Mouse (Mus musculus) neural tube, embryonic 12.5 days (tissue): Measurements from ENCODE around the gene Armh1. TPM values are rescaled to one million over a fixed set of nuclear protein-coding genes. Genes with fewer than 3 reads are reported as not detected.

Experiments
- ATAC-seq: fragments of 200-750 bp; cut with Nextera tagmentation; 2 replicates; pipeline ENCODE4 v1.8.0; 2017; ENCODE audit warnings: low read depth, mild to moderate bottlenecking, moderate TSS enrichment, moderate library complexity; ENCODE audit not compliant: low FRiP score
- H3K27ac ChIP-seq: fragments of 300-500 bp; sonication (generic); 2 replicates; pipeline ENCODE4 v1.5.1; 2016
- H3K27me3 ChIP-seq: fragments of 300-500 bp; sonication (generic); replicated peaks from 2 replicates; pipeline ENCODE4 v1.6.1; 2016; ENCODE audit warnings: mild to moderate bottlenecking
- H3K36me3 ChIP-seq: fragments of 300-500 bp; sonication (generic); 2 replicates; pipeline ENCODE4 v1.6.1; 2016; ENCODE audit warnings: mild to moderate bottlenecking
- H3K4me1 ChIP-seq: fragments of 300-500 bp; sonication (generic); 2 replicates; pipeline ENCODE4 v1.6.1; 2016
- H3K4me2 ChIP-seq: fragments of 300-500 bp; sonication (generic); replicated peaks from 2 replicates; pipeline ENCODE4 v1.6.1; 2016; ENCODE audit warnings: mild to moderate bottlenecking
- H3K4me3 ChIP-seq: fragments of 300-500 bp; sonication (generic); 2 replicates; pipeline ENCODE4 v1.5.1; 2016
- H3K9ac ChIP-seq: fragments of 300-500 bp; sonication (generic); 2 replicates; pipeline ENCODE4 v1.6.1; 2016; ENCODE audit warnings: mild to moderate bottlenecking
- H3K9me3 ChIP-seq: fragments of 300-500 bp; sonication (generic); 2 replicates; pipeline ENCODE4 v1.6.1; 2016; ENCODE audit warnings: mild to moderate bottlenecking
- WGBS: fragments of 180-500 bp; shearing (Covaris S2); methylation state at CpG from one replicate; pipeline ENCODE4 v1.1.7; 2016; 5-methylcytosine and 5-hydroxymethylcytosine counted together
- polyA plus RNA-seq: library from polyadenylated mRNA; unstranded; fragments of >200 nt; fragmentation: Nextera tagmentation; extraction: Ambion mirVana; gene quantifications from 2 replicates; pipeline ENCODE4 v1.2.1, GENCODE M21; 2016

Armh1 gene
- polyA plus RNA-seq = 0.28 and 0.85 TPM in 2 replicates

- H3K9me3 ChIP-seq = no peaks in the 10 kb centered on the region
- peak within 1 kb of the TSS; percentile 66 for H3K9ac ChIP-seq
- peaks cover 12% of the 10 kb centered on the region for H3K4me1 ChIP-seq
- H3K4me2 ChIP-seq = peak within 1 kb of the TSS; percentile 64
- H3K27ac ChIP-seq = no peak within 1 kb of the TSS
- no peaks in the 10 kb centered on the region for H3K36me3 ChIP-seq
- ATAC-seq = peak; percentile 98
- WGBS = under 1% methylated on average over 42 of the region's 43 CpGs
- H3K27me3 ChIP-seq = no peaks in the 10 kb centered on the region; the same call in 1 of the 2 replicates
- H3K4me3 ChIP-seq = peak within 1 kb of the TSS; percentile 66
Measured at GRCm38 (mm10) chr4:117251801-117252316, at the start of gene Armh1, which contains the start of gene Tmem53. Gene Armh1, minus strand, starts transcription at chr4:117252125. Gene Tmem53, plus strand, starts transcription at chr4:117251951.

- peaks cover 39% of the 10 kb centered on the region for H3K4me1 ChIP-seq
- no peak overlapping the region for H3K4me3 ChIP-seq
- H3K27ac ChIP-seq = no peak overlapping the region
- 0 out of 2 replicates have a peak, but pooled peaks have one; percentile 15 for ATAC-seq
- no peaks in the 10 kb centered on the region for H3K36me3 ChIP-seq
- no peaks in the 10 kb centered on the region for H3K9me3 ChIP-seq
- no peak overlapping the region for H3K4me2 ChIP-seq
- no peak overlapping the region for H3K9ac ChIP-seq
- peaks cover 48% of the 10 kb centered on the region for H3K27me3 ChIP-seq
- WGBS = 66% methylated on average over 10 of the region's 10 CpGs
Measured at GRCm38 (mm10) chr4:117299921-117300320, 48.0 kb upstream of the Armh1 start.

DNA sequence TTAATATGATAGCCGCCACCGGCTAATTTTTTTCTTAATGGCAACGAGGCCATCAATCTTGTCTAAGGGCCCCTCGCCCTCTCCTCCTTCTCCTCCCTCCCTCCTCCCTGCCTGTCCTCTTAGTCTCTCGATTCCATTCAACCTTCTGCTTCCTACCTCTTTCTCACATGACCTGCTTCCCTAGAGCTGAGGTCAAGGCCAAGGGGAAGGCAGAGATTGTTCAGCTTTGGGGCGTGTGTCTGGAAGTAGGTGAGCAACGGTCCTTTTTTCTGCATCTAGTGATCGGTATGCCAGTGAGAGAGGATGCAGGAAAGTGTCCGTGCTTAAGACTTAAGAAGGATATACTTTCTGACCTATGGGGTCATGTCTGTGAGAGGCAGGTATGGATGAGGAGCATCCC lies 45.9 kb upstream of the Armh1 start:
- no peak for ATAC-seq
- no peaks in the 10 kb centered on the region for H3K36me3 ChIP-seq
- peaks cover 20% of the 10 kb centered on the region for H3K4me1 ChIP-seq
- no peak overlapping the region for H3K27ac ChIP-seq
- no peak overlapping the region for H3K4me3 ChIP-seq
- no peak overlapping the region for H3K4me2 ChIP-seq
- no peaks in the 10 kb centered on the region for H3K9me3 ChIP-seq
- peaks cover 27% of the 10 kb centered on the region for H3K27me3 ChIP-seq
- WGBS = 67% methylated on average over 9 of the region's 9 CpGs
- no peak overlapping the region for H3K9ac ChIP-seq

- no peak for ATAC-seq
- no peaks in the 10 kb centered on the region for H3K9me3 ChIP-seq
- H3K36me3 ChIP-seq = no peaks in the 10 kb centered on the region
- peaks cover 21% of the 10 kb centered on the region for H3K27me3 ChIP-seq
- no peak overlapping the region for H3K4me3 ChIP-seq
- no peak overlapping the region for H3K4me2 ChIP-seq
- no peak overlapping the region for H3K27ac ChIP-seq
- WGBS = 70% methylated on average over 19 of the region's 19 CpGs
- peaks cover 15% of the 10 kb centered on the region for H3K4me1 ChIP-seq
- H3K9ac ChIP-seq = no peak overlapping the region
Measured at GRCm38 (mm10) chr4:117296849-117297593, 45.1 kb upstream of the Armh1 start.

- 91% methylated on average over 2 of the region's 2 CpGs for WGBS
- peaks cover 9% of the 10 kb centered on the region for H3K36me3 ChIP-seq
- H3K4me1 ChIP-seq = peaks cover 18% of the 10 kb centered on the region
- peaks cover 7% of the 10 kb centered on the region; the same call in 1 of the 2 replicates for H3K27me3 ChIP-seq
- no peak overlapping the region for H3K4me2 ChIP-seq
- ATAC-seq = no peak
- no peak overlapping the region for H3K27ac ChIP-seq
- no peaks in the 10 kb centered on the region for H3K9me3 ChIP-seq
- H3K4me3 ChIP-seq = no peak overlapping the region
- no peak overlapping the region for H3K9ac ChIP-seq
Measured at GRCm38 (mm10) chr4:117291696-117292095, 39.8 kb upstream of the Armh1 start.

DNA sequence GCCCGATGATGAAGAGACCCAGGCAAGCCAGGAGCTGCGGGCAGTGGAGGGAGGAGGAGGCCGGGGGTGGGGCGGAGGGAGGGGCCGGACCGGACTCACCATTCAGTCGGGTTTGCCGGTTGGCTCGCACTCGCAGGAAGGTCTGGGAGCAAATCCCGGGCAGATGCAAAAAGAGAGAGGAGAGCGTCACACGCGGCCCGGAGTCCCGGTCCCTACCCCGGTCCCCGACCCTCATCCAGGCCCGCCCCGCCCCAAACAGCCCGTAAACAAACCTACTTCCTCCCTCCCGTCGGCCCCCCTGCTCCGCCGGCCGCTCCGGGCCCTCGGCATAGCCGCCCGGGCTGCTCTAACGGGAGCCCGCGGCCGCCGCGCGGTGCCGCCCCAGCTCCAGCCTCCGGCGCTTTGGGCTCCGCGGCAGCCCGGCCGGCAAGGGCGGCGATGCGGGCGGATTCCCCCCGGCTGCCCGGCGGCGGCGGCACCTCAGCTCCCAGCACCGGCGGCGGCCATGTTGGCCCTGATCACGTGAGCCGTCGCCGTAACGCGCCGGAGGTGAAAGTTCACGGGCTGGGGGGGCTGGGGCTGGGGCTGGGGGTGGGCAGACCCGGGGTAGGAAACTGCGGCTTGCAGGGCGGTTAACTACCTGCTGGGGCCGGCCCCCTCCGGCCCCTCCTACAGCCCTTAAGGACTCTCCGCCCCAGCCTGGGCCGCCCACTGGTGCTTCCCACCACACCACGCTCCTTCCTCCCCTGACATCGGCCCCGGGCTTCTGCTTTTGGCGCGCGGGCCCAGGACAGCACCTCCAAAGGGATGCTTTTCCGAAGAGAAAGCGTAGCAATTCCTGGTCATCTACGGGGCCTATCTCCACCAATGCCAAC lies 37.2 kb upstream of the Armh1 start:
- ATAC-seq = peak; percentile 83
- Histone ChIP-seq H3K9me3 (no peaks in the 10 kb centered on the region), H3K36me3 (peaks cover 35% of the 10 kb centered on the region), H3K4me1 (peaks cover 42% of the 10 kb centered on the region), H3K9ac (peak overlapping the region; percentile 74), H3K27me3 (no peaks in the 10 kb centered on the region), H3K27ac (peak overlapping the region; percentile 89), H3K4me3 (peak overlapping the region; percentile 87), H3K4me2 (peak overlapping the region; percentile 75)
- WGBS = under 1% methylated on average over 75 of the region's 80 CpGs

- H3K27me3 ChIP-seq = no peaks in the 10 kb centered on the region
- peak overlapping the region; percentile 87 for H3K4me3 ChIP-seq
- H3K27ac ChIP-seq = peak overlapping the region; percentile 89
- H3K9me3 ChIP-seq = no peaks in the 10 kb centered on the region
- H3K36me3 ChIP-seq = peaks cover 36% of the 10 kb centered on the region
- 25% methylated on average over 25 of the region's 25 CpGs for WGBS
- H3K9ac ChIP-seq = peak overlapping the region; percentile 74
- peaks cover 50% of the 10 kb centered on the region for H3K4me1 ChIP-seq
- no peak; the same call in 1 of the 2 replicates for ATAC-seq
- H3K4me2 ChIP-seq = peak overlapping the region; percentile 75
Measured at GRCm38 (mm10) chr4:117288277-117288926, 36.5 kb upstream of the Armh1 start.

GRCm38 (mm10) chr4:117284363-117284762 lies 32.4 kb upstream of the Armh1 start:
- ATAC-seq = no peak
- H3K4me3 ChIP-seq = no peak overlapping the region
- H3K4me2 ChIP-seq = 0 out of 2 replicates have a peak overlapping the region, but pooled peaks have one; percentile 7
- 26% methylated on average over 4 of the region's 4 CpGs for WGBS
- H3K36me3 ChIP-seq = peaks cover 62% of the 10 kb centered on the region
- no peaks in the 10 kb centered on the region for H3K9me3 ChIP-seq
- H3K4me1 ChIP-seq = peaks cover 65% of the 10 kb centered on the region
- H3K27me3 ChIP-seq = no peaks in the 10 kb centered on the region
- H3K9ac ChIP-seq = no peak overlapping the region
- H3K27ac ChIP-seq = no peak overlapping the region

GRCm38 (mm10) chr4:117283271-117284191 lies 31.6 kb upstream of the Armh1 start:
- H3K9ac ChIP-seq = peak overlapping the region; percentile 13; the same call in 1 of the 2 replicates
- ATAC-seq = peak; percentile 59
- 6% methylated on average over 22 of the region's 22 CpGs for WGBS
- peak overlapping the region; percentile 39 for H3K4me2 ChIP-seq
- peaks cover 68% of the 10 kb centered on the region for H3K36me3 ChIP-seq
- H3K4me1 ChIP-seq = peaks cover 70% of the 10 kb centered on the region
- peak overlapping the region; percentile 53 for H3K27ac ChIP-seq
- H3K27me3 ChIP-seq = no peaks in the 10 kb centered on the region
- no peaks in the 10 kb centered on the region for H3K9me3 ChIP-seq
- no peak overlapping the region for H3K4me3 ChIP-seq

- H3K4me1 ChIP-seq = peaks cover 71% of the 10 kb centered on the region
- no peak overlapping the region for H3K9ac ChIP-seq
- 38% methylated on average over 19 of the region's 19 CpGs for WGBS
- no peak overlapping the region for H3K27ac ChIP-seq
- H3K4me2 ChIP-seq = no peak overlapping the region
- H3K4me3 ChIP-seq = no peak overlapping the region
- no peak for ATAC-seq
- H3K27me3 ChIP-seq = no peaks in the 10 kb centered on the region
- no peaks in the 10 kb centered on the region for H3K9me3 ChIP-seq
- H3K36me3 ChIP-seq = peaks cover 77% of the 10 kb centered on the region
Measured at GRCm38 (mm10) chr4:117281090-117281845, 29.3 kb upstream of the Armh1 start.
